Mouse (Mus musculus): ENCODE measurements around the gene Arhgef10l. TPM values are rescaled to one million over a fixed set of nuclear protein-coding genes. Genes with fewer than 3 reads are reported as not detected.

The Arhgef10l gene
- polyA plus RNA-seq, 1 experiment from 2014 or later: 13.8 TPM

- H3K4me3 ChIP-seq (ENCODE audit: low read depth, low read length): no peak overlapping the region
These were observed 41.2 kb downstream of the Arhgef10l start for GRCm38 (mm10) chr4:140624468-140625176.

GRCm38 (mm10) chr4:140624087-140624467, 41.7 kb downstream of the Arhgef10l start:
- 5% methylated on average over 10 of the region's 10 CpGs for WGBS

More at GRCm38 (mm10) chr4:140624468-140625176, 41.2 kb downstream of the Arhgef10l start:
- H3K27ac ChIP-seq (ENCODE audit: low read depth, low read length): peak overlapping the region; percentile 93
- under 1% methylated on average over 8 of the region's 12 CpGs for WGBS
- H3K4me2 ChIP-seq (replicated peaks; ENCODE audit: low read depth, low read length): peak overlapping the region; percentile 29
- no peaks in the 10 kb centered on the region for H3K36me3 ChIP-seq (ENCODE audit: control insufficient read depth, insufficient read depth, low read length)
- DNase-seq (ENCODE audit: low spot score) (peak; percentile 91), ATAC-seq (ENCODE audit: low FRiP score) (peak; percentile 94)
- no peaks in the 10 kb centered on the region for H3K27me3 ChIP-seq (ENCODE audit: control insufficient read depth, insufficient read depth, low read length)
- H3K9ac ChIP-seq (ENCODE audit: low read depth, low read length): peak overlapping the region; percentile 53
- H3K4me1 ChIP-seq (replicated peaks; ENCODE audit: control insufficient read depth, insufficient read depth, low read length): peaks cover 41% of the 10 kb centered on the region
- H3K9me3 ChIP-seq (ENCODE audit: control insufficient read depth, low read length): no peaks in the 10 kb centered on the region

GRCm38 (mm10) chr4:140622819-140623218, 43.0 kb downstream of the Arhgef10l start:
- Histone ChIP-seq H3K27me3 (ENCODE audit: control insufficient read depth, insufficient read depth, low read length) (no peaks in the 10 kb centered on the region), H3K4me3 (ENCODE audit: low read depth, low read length) (no peak overlapping the region), H3K9ac (ENCODE audit: low read depth, low read length) (0 out of 2 replicates have a peak overlapping the region, but pooled peaks have one; percentile 28), H3K4me1 (replicated peaks; ENCODE audit: control insufficient read depth, insufficient read depth, low read length) (peaks cover 41% of the 10 kb centered on the region), H3K4me2 (replicated peaks; ENCODE audit: low read depth, low read length) (no peak overlapping the region), H3K36me3 (ENCODE audit: control insufficient read depth, insufficient read depth, low read length) (no peaks in the 10 kb centered on the region), H3K9me3 (ENCODE audit: control insufficient read depth, low read length) (no peaks in the 10 kb centered on the region), H3K27ac (ENCODE audit: low read depth, low read length) (peak overlapping the region; percentile 93; the same call in 1 of the 2 replicates)
- 34% methylated on average over 4 of the region's 4 CpGs for WGBS
- no peak for ATAC-seq (ENCODE audit: low FRiP score)
- no peak for DNase-seq (ENCODE audit: low spot score)

More at GRCm38 (mm10) chr4:140624087-140624467, 41.7 kb downstream of the Arhgef10l start:
- Histone ChIP-seq H3K36me3 (ENCODE audit: control insufficient read depth, insufficient read depth, low read length) (no peaks in the 10 kb centered on the region), H3K4me2 (replicated peaks; ENCODE audit: low read depth, low read length) (peak overlapping the region; percentile 29), H3K27ac (ENCODE audit: low read depth, low read length) (peak overlapping the region; percentile 93), H3K27me3 (ENCODE audit: control insufficient read depth, insufficient read depth, low read length) (no peaks in the 10 kb centered on the region), H3K9ac (ENCODE audit: low read depth, low read length) (peak overlapping the region; percentile 53), H3K9me3 (ENCODE audit: control insufficient read depth, low read length) (no peaks in the 10 kb centered on the region), H3K4me3 (ENCODE audit: low read depth, low read length) (no peak overlapping the region), H3K4me1 (replicated peaks; ENCODE audit: control insufficient read depth, insufficient read depth, low read length) (peaks cover 41% of the 10 kb centered on the region)
- ATAC-seq (ENCODE audit: low FRiP score) (no peak), DNase-seq (ENCODE audit: low spot score) (peak; percentile 45)

- Histone ChIP-seq H3K27me3 (ENCODE audit: control insufficient read depth, insufficient read depth, low read length) (no peaks in the 10 kb centered on the region), H3K4me3 (ENCODE audit: low read depth, low read length) (no peak overlapping the region), H3K4me2 (replicated peaks; ENCODE audit: low read depth, low read length) (no peak overlapping the region), H3K4me1 (replicated peaks; ENCODE audit: control insufficient read depth, insufficient read depth, low read length) (peaks cover 40% of the 10 kb centered on the region), H3K9me3 (ENCODE audit: control insufficient read depth, low read length) (no peaks in the 10 kb centered on the region), H3K9ac (ENCODE audit: low read depth, low read length) (no peak overlapping the region), H3K27ac (ENCODE audit: low read depth, low read length) (no peak overlapping the region), H3K36me3 (ENCODE audit: control insufficient read depth, insufficient read depth, low read length) (no peaks in the 10 kb centered on the region)
- DNase-seq (ENCODE audit: low spot score) (no peak), ATAC-seq (ENCODE audit: low FRiP score) (no peak)
- WGBS: 74% methylated on average over 5 of the region's 5 CpGs
These were observed 45.3 kb downstream of the Arhgef10l start for GRCm38 (mm10) chr4:140620496-140620895.

- no peaks in the 10 kb centered on the region for H3K9me3 ChIP-seq (ENCODE audit: control insufficient read depth, low read length)
- no peak for ATAC-seq (ENCODE audit: low FRiP score)
- no peak for DNase-seq (ENCODE audit: low spot score)
- peak overlapping the region; percentile 11; the same call in 1 of the 2 replicates for H3K9ac ChIP-seq (ENCODE audit: low read depth, low read length)
- H3K4me3 ChIP-seq (ENCODE audit: low read depth, low read length): no peak overlapping the region
- H3K27ac ChIP-seq (ENCODE audit: low read depth, low read length): 0 out of 2 replicates have a peak overlapping the region, but pooled peaks have one; percentile 6
- no peak overlapping the region for H3K4me2 ChIP-seq (replicated peaks; ENCODE audit: low read depth, low read length)
- H3K36me3 ChIP-seq (ENCODE audit: control insufficient read depth, insufficient read depth, low read length): no peaks in the 10 kb centered on the region
- no peaks in the 10 kb centered on the region for H3K27me3 ChIP-seq (ENCODE audit: control insufficient read depth, insufficient read depth, low read length)
- 68% methylated on average over 16 of the region's 16 CpGs for WGBS
- H3K4me1 ChIP-seq (replicated peaks; ENCODE audit: control insufficient read depth, insufficient read depth, low read length): peaks cover 13% of the 10 kb centered on the region
These were observed 48.1 kb downstream of the Arhgef10l start for GRCm38 (mm10) chr4:140617391-140618385.

- Histone ChIP-seq H3K4me1 (replicated peaks; ENCODE audit: control insufficient read depth, insufficient read depth, low read length) (peaks cover 10% of the 10 kb centered on the region), H3K4me3 (ENCODE audit: low read depth, low read length) (no peak overlapping the region), H3K27me3 (ENCODE audit: control insufficient read depth, insufficient read depth, low read length) (no peaks in the 10 kb centered on the region), H3K9ac (ENCODE audit: low read depth, low read length) (no peak overlapping the region), H3K27ac (ENCODE audit: low read depth, low read length) (no peak overlapping the region), H3K9me3 (ENCODE audit: control insufficient read depth, low read length) (no peaks in the 10 kb centered on the region), H3K36me3 (ENCODE audit: control insufficient read depth, insufficient read depth, low read length) (no peaks in the 10 kb centered on the region), H3K4me2 (replicated peaks; ENCODE audit: low read depth, low read length) (no peak overlapping the region)
- ATAC-seq (ENCODE audit: low FRiP score): no peak
- no peak for DNase-seq (ENCODE audit: low spot score)
- 92% methylated on average over 11 of the region's 11 CpGs for WGBS
These were observed 48.9 kb downstream of the Arhgef10l start for GRCm38 (mm10) chr4:140616894-140617293.

- Histone ChIP-seq H3K4me1 (replicated peaks; ENCODE audit: control insufficient read depth, insufficient read depth, low read length) (peaks cover 13% of the 10 kb centered on the region), H3K4me2 (replicated peaks; ENCODE audit: low read depth, low read length) (no peak overlapping the region), H3K4me3 (ENCODE audit: low read depth, low read length) (no peak overlapping the region), H3K27me3 (ENCODE audit: control insufficient read depth, insufficient read depth, low read length) (no peaks in the 10 kb centered on the region), H3K9me3 (ENCODE audit: control insufficient read depth, low read length) (no peaks in the 10 kb centered on the region), H3K9ac (ENCODE audit: low read depth, low read length) (no peak overlapping the region), H3K36me3 (ENCODE audit: control insufficient read depth, insufficient read depth, low read length) (no peaks in the 10 kb centered on the region), H3K27ac (ENCODE audit: low read depth, low read length) (no peak overlapping the region)
- no peak for ATAC-seq (ENCODE audit: low FRiP score)
- 86% methylated on average over 7 of the region's 7 CpGs for WGBS
- no peak for DNase-seq (ENCODE audit: low spot score)
These were observed 49.6 kb downstream of the Arhgef10l start for GRCm38 (mm10) chr4:140616196-140616595.

- peaks cover 14% of the 10 kb centered on the region for H3K4me1 ChIP-seq (replicated peaks; ENCODE audit: control insufficient read depth, insufficient read depth, low read length)
- no peak overlapping the region for H3K27ac ChIP-seq (ENCODE audit: low read depth, low read length)
- no peaks in the 10 kb centered on the region for H3K27me3 ChIP-seq (ENCODE audit: control insufficient read depth, insufficient read depth, low read length)
- DNase-seq (ENCODE audit: low spot score) (no peak), ATAC-seq (ENCODE audit: low FRiP score) (no peak)
- no peaks in the 10 kb centered on the region for H3K36me3 ChIP-seq (ENCODE audit: control insufficient read depth, insufficient read depth, low read length)
- no peaks in the 10 kb centered on the region for H3K9me3 ChIP-seq (ENCODE audit: control insufficient read depth, low read length)
- no peak overlapping the region for H3K4me3 ChIP-seq (ENCODE audit: low read depth, low read length)
- no peak overlapping the region for H3K4me2 ChIP-seq (replicated peaks; ENCODE audit: low read depth, low read length)
- WGBS: 87% methylated on average over 7 of the region's 7 CpGs
- H3K9ac ChIP-seq (ENCODE audit: low read depth, low read length): no peak overlapping the region
These were observed 50.0 kb downstream of the Arhgef10l start for GRCm38 (mm10) chr4:140615771-140616170.

All from hindbrain, embryonic 11.5 days (tissue).